30 mouse cellular contexts compared by ENCODE assay signal in genomic region chrX:161883661-161884060, GRCm38 (mm10).
DNase-seq lines count a peak whose midpoint lies in the region; ATAC-seq lines count a peak whose summit lies in the region.
"Had no signal": no experiment of that assay in that cellular context is flagged by ENCODE, and none has a peak within 500 bp of the region (broad histone marks: within the 10 kb centered on the region; RNA-seq: fewer than 3 reads in every experiment).

No protein-coding gene starts in this region.

- ATAC-seq in forebrain, embryonic 16.5 days = peak; percentile 70
- no peak for ATAC-seq in forebrain, embryonic 11.5 days (replicated peaks; ENCODE audit: low FRiP score)
- ATAC-seq: CD4-positive, CD25-positive, alpha-beta regulatory T cell, adult 4 months; hindbrain, embryonic 16.5 days; intestine, embryonic 15.5 days had no signal

- no peaks in the 10 kb centered on the region for H3K36me3 ChIP-seq in forebrain, embryonic 16.5 days (ENCODE audit: control insufficient read depth, insufficient read depth)
- H3K36me3 ChIP-seq in forebrain, embryonic 11.5 days (ENCODE audit: control insufficient read depth, insufficient read depth, low read length) = no peaks in the 10 kb centered on the region
- no peaks in the 10 kb centered on the region for H3K36me3 ChIP-seq in heart, embryonic 10.5 days
- H3K36me3 ChIP-seq: embryonic facial prominence, embryonic 12.5 days; forebrain, embryonic 10.5 days; heart, embryonic 13.5 days; hindbrain, embryonic 10.5 days; intestine, embryonic 15.5 days; limb, embryonic 10.5 days; limb, embryonic 15.5 days; liver, embryonic 13.5 days had no signal

- no peak for DNase-seq in forebrain, embryonic 11.5 days (ENCODE audit: low spot score)
- DNase-seq in brain, adult 2 months (ENCODE audit: low read depth, low spot score) = peak; percentile 26
- peak; percentile 26 to 59 for DNase-seq in layer of hippocampus, adult 18-20 months (ENCODE audit: low spot score in 2 of 2)
- DNase-seq in layer of hippocampus, postnatal 10 days (ENCODE audit: low spot score in 2 of 2) = peak; percentile 6 to 17
- no peak for DNase-seq in heart, embryonic 10.5 days (ENCODE audit: low spot score)
- DNase-seq in urinary bladder, postnatal 4 days (ENCODE audit: low spot score in 2 of 2) = no peak
- DNase-seq: adrenal gland, postnatal 14 days; cerebellum, adult 8-10 months; embryo, embryonic 11 days; heart, adult 2 months; heart, postnatal 10 days; kidney, adult 8-10 months; kidney, postnatal 4 days; liver, embryonic 13.5 days; lung, adult 18-20 months; lung, postnatal 10 days; midbrain, embryonic 14.5 days; right cerebral cortex, postnatal 14 days had no signal

- no peak overlapping the region for H3K4me3 ChIP-seq in forebrain, embryonic 16.5 days (replicated peaks; ENCODE audit: low read length)
- no peak overlapping the region for H3K4me3 ChIP-seq in forebrain, embryonic 11.5 days (ENCODE audit: low read depth, low read length)
- no peak overlapping the region for H3K4me3 ChIP-seq in heart, embryonic 10.5 days
- H3K4me3 ChIP-seq: embryonic facial prominence, embryonic 12.5 days; forebrain, embryonic 10.5 days; heart, adult 2 months; heart, embryonic 13.5 days; hindbrain, embryonic 10.5 days; intestine, embryonic 15.5 days; limb, embryonic 10.5 days; limb, embryonic 15.5 days; liver, embryonic 13.5 days had no signal

- WGBS in forebrain, embryonic 16.5 days = 64% methylated on average over 3 of the region's 3 CpGs
- WGBS in forebrain, embryonic 11.5 days = 90% methylated on average over 3 of the region's 3 CpGs
- 88% methylated on average over 3 of the region's 3 CpGs for WGBS in heart, embryonic 10.5 days

- H3K4me1 ChIP-seq in forebrain, embryonic 16.5 days (replicated peaks; ENCODE audit: control insufficient read depth, insufficient read depth, low read length) = no peaks in the 10 kb centered on the region
- H3K4me1 ChIP-seq in forebrain, embryonic 11.5 days (replicated peaks; ENCODE audit: control insufficient read depth, insufficient read depth, low read length) = no peaks in the 10 kb centered on the region
- H3K4me1 ChIP-seq in heart, embryonic 10.5 days = no peaks in the 10 kb centered on the region
- H3K4me1 ChIP-seq: embryonic facial prominence, embryonic 12.5 days; forebrain, embryonic 10.5 days; heart, embryonic 13.5 days; hindbrain, embryonic 10.5 days; intestine, embryonic 15.5 days; limb, embryonic 10.5 days; limb, embryonic 15.5 days; liver, embryonic 13.5 days had no signal

- no peak overlapping the region for H3K9ac ChIP-seq in forebrain, embryonic 16.5 days (replicated peaks; ENCODE audit: low read depth, low read length)
- no peak overlapping the region for H3K9ac ChIP-seq in forebrain, embryonic 11.5 days (ENCODE audit: low read length)
- H3K9ac ChIP-seq: embryonic facial prominence, embryonic 12.5 days; heart, embryonic 13.5 days; intestine, embryonic 15.5 days; limb, embryonic 15.5 days; liver, embryonic 13.5 days had no signal

- H3K4me2 ChIP-seq in forebrain, embryonic 16.5 days (ENCODE audit: low read length) = no peak overlapping the region
- no peak overlapping the region for H3K4me2 ChIP-seq in forebrain, embryonic 11.5 days (ENCODE audit: low read depth, low read length, severe bottlenecking)
- H3K4me2 ChIP-seq: embryonic facial prominence, embryonic 12.5 days; heart, embryonic 13.5 days; intestine, embryonic 15.5 days; limb, embryonic 15.5 days; liver, embryonic 13.5 days had no signal

- no peaks in the 10 kb centered on the region; the same call in 1 of the 2 replicates for H3K27me3 ChIP-seq in forebrain, embryonic 16.5 days (replicated peaks; ENCODE audit: control insufficient read depth, insufficient read depth, low read length)
- H3K27me3 ChIP-seq in forebrain, embryonic 11.5 days (ENCODE audit: control insufficient read depth, insufficient read depth, low read length) = peaks cover 8% of the 10 kb centered on the region; the same call in 1 of the 2 replicates
- H3K27me3 ChIP-seq in heart, embryonic 10.5 days (ENCODE audit: insufficient read depth, poor library complexity, severe bottlenecking) = no peaks in the 10 kb centered on the region; the same call in 1 of the 2 replicates
- H3K27me3 ChIP-seq: embryonic facial prominence, embryonic 12.5 days; heart, embryonic 13.5 days; intestine, embryonic 15.5 days; liver, embryonic 13.5 days had no signal

- no peaks in the 10 kb centered on the region for H3K9me3 ChIP-seq in forebrain, embryonic 16.5 days (ENCODE audit: control insufficient read depth, low read length)
- H3K9me3 ChIP-seq in forebrain, embryonic 11.5 days (ENCODE audit: control insufficient read depth, low read length) = no peaks in the 10 kb centered on the region
- no peaks in the 10 kb centered on the region for H3K9me3 ChIP-seq in heart, embryonic 10.5 days
- H3K9me3 ChIP-seq: embryonic facial prominence, embryonic 12.5 days; forebrain, embryonic 10.5 days; heart, embryonic 13.5 days; hindbrain, embryonic 10.5 days; intestine, embryonic 15.5 days; limb, embryonic 10.5 days; limb, embryonic 15.5 days; liver, embryonic 13.5 days had no signal

- H3K27ac ChIP-seq in forebrain, embryonic 16.5 days (ENCODE audit: low read length) = no peak overlapping the region
- no peak overlapping the region for H3K27ac ChIP-seq in forebrain, embryonic 11.5 days (ENCODE audit: low read depth, low read length)
- no peak overlapping the region for H3K27ac ChIP-seq in heart, embryonic 10.5 days
- H3K27ac ChIP-seq: embryonic facial prominence, embryonic 12.5 days; forebrain, embryonic 10.5 days; heart, adult 2 months; heart, embryonic 13.5 days; hindbrain, embryonic 10.5 days; intestine, embryonic 15.5 days; kidney, postnatal 0 days; limb, embryonic 10.5 days; limb, embryonic 15.5 days; liver, embryonic 13.5 days; macrophage had no signal

Comparison
In these comparisons a context has a peak if more than half of its experiments do, and no peak if none do; other contexts are left out.
1. DNase-seq: peak in brain, adult 2 months (single experiment), layer of hippocampus, adult 18-20 months (2 of 2) and layer of hippocampus, postnatal 10 days (2 of 2); none in forebrain, embryonic 11.5 days (single experiment), heart, embryonic 10.5 days (single experiment) and urinary bladder, postnatal 4 days (0 of 2).